Mouse (Mus musculus) forebrain, postnatal 0 days (tissue): ENCODE measurements around the gene AL607142.1. TPM values are rescaled to one million over a fixed set of nuclear protein-coding genes. Genes with fewer than 3 reads are reported as not detected.

ENCODE experiments used
- ATAC-seq: fragments of 200-750 bp; cut with Nextera tagmentation; 2 replicates; pipeline ENCODE4 v1.8.0; 2017; ENCODE audit warnings: mild to moderate bottlenecking, moderate library complexity
- DNase-seq: peaks from one replicate; pipeline ENCODE4 v3.0.0-alpha.2; 2015
- H3K27ac ChIP-seq: fragments of 300-500 bp; sonication (generic); 2 replicates; pipeline ENCODE4 v1.5.1; 2014; ENCODE audit warnings: low read depth, mild to moderate bottlenecking, antibody characterized with exemption, low read length, moderate library complexity, mixed read lengths
- H3K27me3 ChIP-seq: fragments of 300-500 bp; sonication (generic); 2 replicates; pipeline ENCODE4 v1.6.1; 2014; ENCODE audit warnings: mild to moderate bottlenecking, low read length, mixed read lengths; ENCODE audit not compliant: insufficient read depth
- H3K36me3 ChIP-seq: fragments of 300-500 bp; sonication (generic); 2 replicates; pipeline ENCODE4 v1.6.1; 2014; ENCODE audit warnings: mild to moderate bottlenecking, moderate library complexity; ENCODE audit not compliant: insufficient read depth
- H3K4me1 ChIP-seq: fragments of 300-500 bp; sonication (generic); 2 replicates; pipeline ENCODE4 v1.6.1; 2014; ENCODE audit warnings: antibody characterized with exemption; ENCODE audit not compliant: insufficient read depth
- H3K4me2 ChIP-seq: fragments of 300-500 bp; sonication (generic); 2 replicates; pipeline ENCODE4 v1.6.1; 2014; ENCODE audit warnings: low read depth, mild to moderate bottlenecking, moderate library complexity
- H3K4me3 ChIP-seq: fragments of 300-500 bp; sonication (generic); 2 replicates; pipeline ENCODE4 v1.5.1; 2014; ENCODE audit warnings: low read depth, low read length, mixed read lengths
- H3K9ac ChIP-seq: fragments of 300-500 bp; sonication (generic); 2 replicates; pipeline ENCODE4 v1.6.1; 2014; ENCODE audit warnings: mild to moderate bottlenecking
- H3K9me3 ChIP-seq: fragments of 300-500 bp; sonication (generic); 2 replicates; pipeline ENCODE4 v1.6.1; 2016; ENCODE audit warnings: low read length
- CTCF ChIP-seq: sonication (generic); IDR thresholded peaks from 2 replicates; pipeline ENCODE4 v1.5.1; 2016; ENCODE audit warnings: antibody characterized with exemption, control low read depth, low read depth
- WGBS: fragments of 180-500 bp; shearing (Covaris S2); extraction: QIAGEN DNeasy Blood & Tissue Kit; methylation state at CpG from one replicate; pipeline ENCODE4 v1.1.7; 2014; 5-methylcytosine and 5-hydroxymethylcytosine counted together
- polyA plus RNA-seq: library from polyadenylated mRNA; unstranded; fragments of >200 nt; fragmentation: Nextera tagmentation; extraction: Ambion mirVana; gene quantifications from 2 replicates; pipeline ENCODE4 v1.2.1, GENCODE M21; 2015
- total RNA-seq: library from RNA; depleted of rRNA; stranded (reverse); fragments of >200 nt; gene quantifications from 2 replicates; pipeline ENCODE4 v1.2.3, GENCODE M21; 2014

AL607142.1 gene
- total and polyA plus RNA-seq, 2 experiments from 2014 or later: not detected

DNA sequence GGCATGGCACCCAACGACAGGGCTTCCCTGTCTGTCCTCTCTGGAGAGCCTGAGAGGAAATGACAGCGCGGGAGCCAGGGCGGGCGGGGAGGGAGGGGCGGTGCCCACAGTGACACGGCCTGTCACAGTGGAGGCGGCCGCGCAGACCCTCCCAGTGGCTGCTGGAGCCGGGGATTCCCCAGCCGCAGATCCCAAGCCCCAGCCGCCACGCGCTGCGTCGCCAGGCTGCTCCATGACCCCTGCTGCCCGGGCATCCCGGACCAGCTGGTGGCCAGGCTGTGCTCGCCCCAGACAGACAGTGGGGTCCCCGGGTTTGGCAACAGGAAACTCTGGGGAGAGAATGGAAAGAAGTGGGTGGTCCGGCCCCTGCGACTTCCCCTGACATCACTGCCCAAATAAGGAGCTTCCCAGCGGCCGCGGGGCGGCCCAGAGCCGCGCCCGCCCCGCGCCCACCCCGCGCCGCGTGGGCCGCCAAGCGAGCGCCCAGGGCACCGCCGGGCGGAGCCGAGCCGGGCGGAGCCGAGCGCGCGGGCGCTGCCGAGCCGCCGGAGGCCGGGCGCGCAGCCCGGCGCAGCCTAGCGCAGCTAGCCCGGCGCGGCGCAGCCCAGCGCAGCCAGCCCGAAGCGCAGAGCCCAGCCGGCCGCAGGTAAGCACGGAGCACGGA is 32.3 kb upstream of the AL607142.1 start:
- Histone ChIP-seq H3K36me3 (no peaks in the 10 kb centered on the region), H3K27ac (peak overlapping the region; percentile 87), H3K27me3 (no peaks in the 10 kb centered on the region), H3K4me2 (peak overlapping the region; percentile 91), H3K4me1 (peaks cover 16% of the 10 kb centered on the region), H3K9ac (peak overlapping the region; percentile 76), H3K9me3 (no peaks in the 10 kb centered on the region), H3K4me3 (peak overlapping the region; percentile 55)
- under 1% methylated on average over 63 of the region's 70 CpGs for WGBS
- DNase-seq: peak; percentile 71
- ATAC-seq: peak; percentile 88
- TF ChIP-seq CTCF: no peak

DNA sequence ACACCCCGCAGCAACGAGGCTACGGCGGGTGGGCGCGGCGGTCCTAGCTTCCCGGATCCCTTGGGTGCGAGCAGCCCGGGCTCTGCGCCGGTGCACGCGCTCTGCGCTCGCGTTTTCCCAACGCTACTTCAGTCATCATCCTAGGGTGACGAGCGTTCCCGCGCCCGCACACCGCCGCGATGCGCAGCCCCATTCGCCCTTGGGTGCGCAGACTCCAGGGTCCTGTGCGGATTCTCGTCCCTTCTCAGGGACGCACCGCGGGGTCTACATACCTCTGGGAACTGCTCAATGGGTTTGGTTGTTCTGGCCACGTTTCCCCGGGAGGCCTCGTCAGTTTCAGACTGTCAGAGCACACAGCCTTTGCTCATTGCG is 31.8 kb upstream of the AL607142.1 start:
- H3K9me3 ChIP-seq: no peaks in the 10 kb centered on the region

DNA sequence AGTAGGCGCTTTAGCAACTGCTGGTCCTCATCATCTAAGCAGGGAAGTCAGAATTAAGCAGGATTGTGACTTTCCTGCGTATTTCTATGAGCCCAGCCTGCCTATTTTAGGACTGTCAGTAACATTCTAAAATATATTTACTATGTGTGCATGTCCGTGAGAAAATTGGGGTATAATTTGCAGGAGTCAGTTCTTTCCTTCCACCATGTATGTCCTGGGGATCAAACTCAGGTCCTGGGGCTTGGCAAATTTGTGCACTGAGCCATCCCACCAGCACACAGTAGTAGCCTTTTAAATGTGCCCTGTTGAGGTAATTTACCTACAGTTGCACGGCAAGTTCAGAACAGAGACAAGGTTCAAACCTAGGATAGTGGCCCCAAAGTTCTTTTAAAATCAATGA is 28.5 kb upstream of the AL607142.1 start:
- no peak for DNase-seq
- no peak for ATAC-seq
- TF ChIP-seq CTCF: no peak
- no peaks in the 10 kb centered on the region for H3K36me3 ChIP-seq
- H3K27ac ChIP-seq: no peak overlapping the region
- H3K9ac ChIP-seq: no peak overlapping the region
- H3K4me2 ChIP-seq: no peak overlapping the region
- WGBS: 87% methylated on average over 4 of the region's 4 CpGs
- H3K4me1 ChIP-seq: peaks cover 16% of the 10 kb centered on the region
- no peaks in the 10 kb centered on the region for H3K9me3 ChIP-seq
- H3K4me3 ChIP-seq: no peak overlapping the region
- H3K27me3 ChIP-seq: no peaks in the 10 kb centered on the region

More for the DNA sequence above, 31.8 kb upstream of the AL607142.1 start:
- Histone ChIP-seq H3K36me3 (no peaks in the 10 kb centered on the region), H3K27ac (peak overlapping the region; percentile 87), H3K27me3 (no peaks in the 10 kb centered on the region), H3K4me2 (peak overlapping the region; percentile 91), H3K4me1 (peaks cover 16% of the 10 kb centered on the region), H3K4me3 (peak overlapping the region; percentile 55), H3K9ac (peak overlapping the region; percentile 76)
- TF ChIP-seq CTCF: no peak
- peak; percentile 87 for ATAC-seq
- under 1% methylated on average over 38 of the region's 38 CpGs for whole genome bisulfite sequencing
- peak; percentile 85 for DNase-seq

DNA sequence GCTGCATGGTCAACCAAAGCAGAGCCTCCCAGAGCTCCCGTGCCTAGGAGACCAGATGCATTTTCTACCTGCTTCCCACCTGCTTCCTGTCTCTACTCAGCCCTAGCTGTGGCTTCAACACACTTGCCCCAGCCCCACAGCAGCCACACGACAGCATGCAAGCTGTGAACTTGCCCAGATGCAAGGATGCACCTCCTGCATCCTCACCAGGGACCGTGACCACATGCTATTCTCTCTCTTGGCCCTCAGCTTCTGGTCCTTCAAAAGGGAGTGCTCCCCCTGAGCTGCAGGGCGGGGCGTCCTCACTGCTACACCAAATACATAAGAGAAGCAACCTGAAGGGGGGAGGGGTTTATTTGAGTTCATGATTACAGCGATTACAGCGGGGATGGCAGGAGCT is 27.8 kb upstream of the AL607142.1 start:
- ATAC-seq (no peak), DNase-seq (no peak)
- H3K4me2 ChIP-seq: no peak overlapping the region
- H3K36me3 ChIP-seq: no peaks in the 10 kb centered on the region
- no peak overlapping the region for H3K4me3 ChIP-seq
- no peaks in the 10 kb centered on the region for H3K9me3 ChIP-seq
- H3K27me3 ChIP-seq: no peaks in the 10 kb centered on the region
- no peak overlapping the region for H3K27ac ChIP-seq
- 50% methylated on average over 7 of the region's 7 CpGs for WGBS
- no peak for TF ChIP-seq CTCF
- H3K4me1 ChIP-seq: peaks cover 16% of the 10 kb centered on the region
- H3K9ac ChIP-seq: no peak overlapping the region

DNA sequence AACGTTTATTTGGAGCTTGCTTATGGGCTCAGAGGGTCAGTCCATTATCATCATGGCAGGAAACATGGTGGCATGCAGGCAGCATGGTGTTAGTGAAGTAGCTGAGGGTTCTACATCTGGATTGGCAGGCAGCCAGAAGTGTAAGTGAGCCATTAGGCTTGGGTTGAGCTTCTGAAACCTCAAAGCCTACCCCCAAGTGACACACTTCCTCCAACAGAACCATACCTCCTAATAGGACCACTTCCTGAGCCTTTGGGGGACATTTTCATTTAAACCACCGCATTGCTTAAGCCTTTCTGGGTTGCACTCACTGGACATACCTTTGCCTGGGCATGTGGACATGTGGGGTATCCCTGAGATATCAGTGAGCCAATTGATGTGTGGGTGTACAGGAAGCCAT is 23.3 kb upstream of the AL607142.1 start:
- Histone ChIP-seq H3K27me3 (no peaks in the 10 kb centered on the region), H3K4me3 (no peak overlapping the region), H3K36me3 (no peaks in the 10 kb centered on the region), H3K9me3 (no peaks in the 10 kb centered on the region), H3K9ac (no peak overlapping the region), H3K4me2 (no peak overlapping the region), H3K27ac (no peak overlapping the region), H3K4me1 (peaks cover 16% of the 10 kb centered on the region; the same call in 1 of the 2 replicates)
- TF ChIP-seq CTCF: no peak
- DNase-seq (no peak), ATAC-seq (no peak)
- WGBS: 79% methylated on average over 2 of the region's 2 CpGs

DNA sequence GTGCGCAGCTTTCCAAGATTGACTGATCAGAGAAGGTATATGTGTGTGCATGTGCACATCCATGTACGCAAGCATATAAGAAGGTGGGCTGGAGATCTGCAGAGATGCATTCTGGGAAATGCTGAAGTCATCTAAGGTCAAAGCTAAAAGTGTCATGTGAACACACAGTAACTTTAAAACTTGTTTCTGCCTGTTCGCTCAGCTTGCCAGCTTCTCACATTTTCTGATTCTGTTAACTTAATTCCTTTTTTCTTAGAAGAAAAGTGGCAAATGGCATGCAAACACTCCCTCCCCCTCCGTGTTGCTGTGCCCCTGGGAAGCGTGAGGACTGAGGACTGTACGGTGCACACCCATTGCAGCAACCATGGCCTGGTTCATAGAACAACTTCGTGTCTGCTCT is 22.3 kb upstream of the AL607142.1 start:
- H3K9me3 ChIP-seq: no peaks in the 10 kb centered on the region
- no peak for ATAC-seq
- WGBS: 73% methylated on average over 7 of the region's 7 CpGs

DNA sequence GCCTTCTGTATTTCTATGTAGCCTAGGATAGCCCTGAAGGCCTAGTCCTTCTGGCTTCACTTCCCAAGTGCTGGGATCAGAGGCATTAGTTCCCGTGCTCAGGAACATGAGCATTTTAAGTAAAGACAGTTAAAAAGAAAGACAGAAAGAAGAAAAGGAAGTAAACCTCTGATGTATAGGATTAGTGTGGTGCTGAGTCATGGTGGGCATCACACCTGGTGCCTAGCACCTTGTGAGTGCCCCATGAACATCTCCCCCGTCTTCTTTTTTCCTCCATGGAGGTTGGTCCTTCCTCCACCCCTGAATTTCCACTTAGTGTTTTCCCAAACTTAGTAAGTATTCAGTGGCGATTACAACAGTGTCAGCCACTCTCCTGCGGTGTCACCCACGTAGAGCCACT is 20.2 kb upstream of the AL607142.1 start:
- peaks cover 23% of the 10 kb centered on the region for H3K4me1 ChIP-seq
- no peak for TF ChIP-seq CTCF
- H3K36me3 ChIP-seq: no peaks in the 10 kb centered on the region
- ATAC-seq (no peak), DNase-seq (no peak)
- H3K4me2 ChIP-seq: peak overlapping the region; percentile 14; the same call in 1 of the 2 replicates
- 50% methylated on average over 5 of the region's 5 CpGs for WGBS
- H3K9ac ChIP-seq: no peak overlapping the region
- no peaks in the 10 kb centered on the region for H3K9me3 ChIP-seq
- peak overlapping the region; percentile 89 for H3K27ac ChIP-seq
- no peak overlapping the region for H3K4me3 ChIP-seq
- no peaks in the 10 kb centered on the region for H3K27me3 ChIP-seq

More for the DNA sequence above, 22.3 kb upstream of the AL607142.1 start:
- no peak overlapping the region for H3K4me2 ChIP-seq
- no peak overlapping the region for H3K27ac ChIP-seq
- no peaks in the 10 kb centered on the region for H3K27me3 ChIP-seq
- TF ChIP-seq CTCF: no peak
- no peaks in the 10 kb centered on the region for H3K36me3 ChIP-seq
- H3K9ac ChIP-seq: no peak overlapping the region
- H3K4me3 ChIP-seq: no peak overlapping the region
- DNase-seq: no peak
- peaks cover 23% of the 10 kb centered on the region for H3K4me1 ChIP-seq
